Mouse (Mus musculus): ENCODE measurements around the gene Smad3. TPM values are rescaled to one million over a fixed set of nuclear protein-coding genes. Genes with fewer than 3 reads are reported as not detected.

Smad3 gene
- total and polyA plus RNA-seq, 3 experiments: 0.81 to 1.5 (median 1.2) TPM

GRCm38 (mm10) chr9:63722918-63723317 is 34.9 kb downstream of the Smad3 start:
- H3K36me3 ChIP-seq (replicated peaks in 1 of 2; ENCODE audit: control insufficient read depth in 1 of 2, insufficient read depth in 1 of 2, low read length in 1 of 2): no peaks in the 10 kb centered on the region
- no peak for DNase-seq (ENCODE audit: extremely low read depth)
- H3K9ac ChIP-seq (ENCODE audit: insufficient read depth, low read depth): no peak overlapping the region
- dilution Hi-C loops (cut with MboI; ENCODE audit: extremely low pct_ligation_motif_present, extremely low pct_unique_long_range_greater_than_20kb, low sequenced_read_pairs) (no loop called here), in situ Hi-C loops (cut with MboI; ENCODE audit: low pct_ligation_motif_present, low pct_unique_long_range_greater_than_20kb, low sequenced_read_pairs) (loop anchor here (10.0 kb wide), 1 partner anchor 588 kb away; no protein-coding TSS in a partner anchor)
- no peaks in the 10 kb centered on the region for H3K9me3 ChIP-seq (replicated peaks; ENCODE audit: low read length)
- peaks cover 16 to 66% of the 10 kb centered on the region in 2 experiments for H3K4me1 ChIP-seq (ENCODE audit: control insufficient read depth in 1 of 2, insufficient read depth in 2 of 2)
- H3K27ac ChIP-seq (ENCODE audit: insufficient read depth, low read depth): no peak overlapping the region
- TF ChIP-seq POLR2AphosphoS2 (IDR thresholded peaks at IDR 0.05; ENCODE audit: low read depth, low read length) (no peak), USF1 (IDR thresholded peaks at IDR 0.05; ENCODE audit: low read depth, low read length) (no peak), BHLHE40 (IDR thresholded peaks at IDR 0.05; ENCODE audit: low read depth, low read length) (no peak), SIN3A (IDR thresholded peaks at IDR 0.05; ENCODE audit: low read length) (no peak), E2F4 (IDR thresholded peaks at IDR 0.05; ENCODE audit: insufficient replicate concordance, low read depth, low read length) (no peak), JUN (IDR thresholded peaks at IDR 0.05; ENCODE audit: insufficient read depth, low read depth, low read length) (no peak), NELFE (IDR thresholded peaks at IDR 0.05; ENCODE audit: low read depth, low read length) (no peak), MAZ (IDR thresholded peaks at IDR 0.05; ENCODE audit: low read depth, low read length) (no peak), ZNF384 (IDR thresholded peaks at IDR 0.05; ENCODE audit: low read depth, low read length) (no peak), EP300 (IDR thresholded peaks at IDR 0.05; ENCODE audit: low read length) (no peak), MAFK (IDR thresholded peaks at IDR 0.05; ENCODE audit: insufficient replicate concordance, low read length) (no peak), ZMIZ1 (IDR thresholded peaks at IDR 0.05; ENCODE audit: low read depth, low read length) (no peak)
- H3K79me2 ChIP-seq (replicated peaks; ENCODE audit: control insufficient read depth, extremely low read depth, insufficient read depth, poor library complexity, severe bottlenecking): no peaks in the 10 kb centered on the region
- no peak overlapping the region for H3K4me3 ChIP-seq (replicated peaks in 1 of 3; ENCODE audit: low read depth in 2 of 3, low read length in 2 of 3, poor library complexity in 1 of 3)
- H3K4me2 ChIP-seq (ENCODE audit: insufficient read depth, low read depth, poor library complexity, severe bottlenecking): no peak overlapping the region
- H3K27me3 ChIP-seq (replicated peaks): peaks cover 3% of the 10 kb centered on the region

GRCm38 (mm10) chr9:63722350-63722749 is 35.4 kb downstream of the Smad3 start:
- Histone ChIP-seq H3K79me2 (replicated peaks; ENCODE audit: control insufficient read depth, extremely low read depth, insufficient read depth, poor library complexity, severe bottlenecking) (no peaks in the 10 kb centered on the region), H3K4me1 (ENCODE audit: control insufficient read depth in 1 of 2, insufficient read depth in 2 of 2) (peaks cover 16 to 71% of the 10 kb centered on the region in 2 experiments), H3K27me3 (replicated peaks) (peaks cover 3% of the 10 kb centered on the region), H3K27ac (ENCODE audit: insufficient read depth, low read depth) (no peak overlapping the region), H3K4me3 (replicated peaks in 1 of 3; ENCODE audit: low read depth in 2 of 3, low read length in 2 of 3, poor library complexity in 1 of 3) (no peak overlapping the region), H3K9ac (ENCODE audit: insufficient read depth, low read depth) (no peak overlapping the region), H3K36me3 (replicated peaks in 1 of 2; ENCODE audit: control insufficient read depth in 1 of 2, insufficient read depth in 1 of 2, low read length in 1 of 2) (no peaks in the 10 kb centered on the region), H3K9me3 (replicated peaks; ENCODE audit: low read length) (no peaks in the 10 kb centered on the region), H3K4me2 (ENCODE audit: insufficient read depth, low read depth, poor library complexity, severe bottlenecking) (no peak overlapping the region)
- in situ Hi-C loops (cut with MboI; ENCODE audit: low pct_ligation_motif_present, low pct_unique_long_range_greater_than_20kb, low sequenced_read_pairs) (loop anchor here (10.0 kb wide), 1 partner anchor 588 kb away; no protein-coding TSS in a partner anchor), dilution Hi-C loops (cut with MboI; ENCODE audit: extremely low pct_ligation_motif_present, extremely low pct_unique_long_range_greater_than_20kb, low sequenced_read_pairs) (no loop called here)
- TF ChIP-seq NRF1 (IDR thresholded peaks at IDR 0.05; ENCODE audit: low read depth, low read length): no peak
- TF ChIP-seq SIN3A (IDR thresholded peaks at IDR 0.05; ENCODE audit: low read length): no peak
- no peak for TF ChIP-seq ETS1 (conservative IDR thresholded peaks at IDR 0.05; ENCODE audit: low read depth, low read length)
- DNase-seq (ENCODE audit: extremely low read depth): no peak

All from CH12.LX (cell line).